Mouse (Mus musculus) ovary, postnatal 36 days (tissue): Measurements from ENCODE around the gene Actl10.
A peak's percentile ranks its signal among the peaks of the same experiment; 100 is the strongest.

Experiments
- DNase-seq: peaks from one replicate; pipeline ENCODE4 v3.0.0; 2022; ENCODE audit warnings: low spot score, mixed read lengths

The Actl10 gene

GRCm38 (mm10) chr2:154551476-154551875 is at the start of gene Actl10:
Gene Actl10 (plus strand): TSS chr2:154551776.
- no peak for DNase-seq

- DNase-seq: no peak
Measured at GRCm38 (mm10) chr2:154507076-154507475, 44.5 kb upstream of the Actl10 start.

- DNase-seq: no peak
Measured at GRCm38 (mm10) chr2:154507566-154508283, 43.9 kb upstream of the Actl10 start.

GRCm38 (mm10) chr2:154508450-154508849 is 43.1 kb upstream of the Actl10 start:
- no peak for DNase-seq

GRCm38 (mm10) chr2:154510141-154510540 is 41.4 kb upstream of the Actl10 start:
- no peak for DNase-seq

GRCm38 (mm10) chr2:154516944-154517343 is 34.6 kb upstream of the Actl10 start:
- DNase-seq: no peak

- no peak for DNase-seq
Measured at GRCm38 (mm10) chr2:154517424-154517823, 34.2 kb upstream of the Actl10 start.

GRCm38 (mm10) chr2:154521449-154521848 is 30.1 kb upstream of the Actl10 start:
- no peak for DNase-seq

- no peak for DNase-seq
Measured at GRCm38 (mm10) chr2:154522334-154522733, 29.2 kb upstream of the Actl10 start.

GRCm38 (mm10) chr2:154525285-154525684 is 26.3 kb upstream of the Actl10 start:
- no peak for DNase-seq

GRCm38 (mm10) chr2:154526531-154526930 is 25.0 kb upstream of the Actl10 start:
- no peak for DNase-seq

- DNase-seq: no peak
Measured at GRCm38 (mm10) chr2:154532888-154533287, 18.7 kb upstream of the Actl10 start.

- no peak for DNase-seq
Measured at GRCm38 (mm10) chr2:154534704-154535270, 16.8 kb upstream of the Actl10 start.

- DNase-seq: no peak
Measured at GRCm38 (mm10) chr2:154538310-154538709, 13.3 kb upstream of the Actl10 start.

GRCm38 (mm10) chr2:154538710-154539109 is 12.9 kb upstream of the Actl10 start:
- no peak for DNase-seq

GRCm38 (mm10) chr2:154539720-154540119 is 11.9 kb upstream of the Actl10 start:
- no peak for DNase-seq

- DNase-seq: no peak
Measured at GRCm38 (mm10) chr2:154541630-154542029, 9.9 kb upstream of the Actl10 start.

- DNase-seq: peak; percentile 43
Measured at GRCm38 (mm10) chr2:154543567-154544347, 7.8 kb upstream of the Actl10 start.

- no peak for DNase-seq
Measured at GRCm38 (mm10) chr2:154546711-154547110, 4.9 kb upstream of the Actl10 start, which contains the start of gene 1700003F12Rik. Gene 1700003F12Rik (plus strand): TSS chr2:154547085.

- DNase-seq: no peak
Measured at GRCm38 (mm10) chr2:154548688-154549087, 2.9 kb upstream of the Actl10 start.

- peak; percentile 69 for DNase-seq
Measured at GRCm38 (mm10) chr2:154549127-154549885, 2.3 kb upstream of the Actl10 start.

GRCm38 (mm10) chr2:154549886-154550189 is 1.7 kb upstream of the Actl10 start:
- DNase-seq: no peak
